In the genomic region with DNA sequence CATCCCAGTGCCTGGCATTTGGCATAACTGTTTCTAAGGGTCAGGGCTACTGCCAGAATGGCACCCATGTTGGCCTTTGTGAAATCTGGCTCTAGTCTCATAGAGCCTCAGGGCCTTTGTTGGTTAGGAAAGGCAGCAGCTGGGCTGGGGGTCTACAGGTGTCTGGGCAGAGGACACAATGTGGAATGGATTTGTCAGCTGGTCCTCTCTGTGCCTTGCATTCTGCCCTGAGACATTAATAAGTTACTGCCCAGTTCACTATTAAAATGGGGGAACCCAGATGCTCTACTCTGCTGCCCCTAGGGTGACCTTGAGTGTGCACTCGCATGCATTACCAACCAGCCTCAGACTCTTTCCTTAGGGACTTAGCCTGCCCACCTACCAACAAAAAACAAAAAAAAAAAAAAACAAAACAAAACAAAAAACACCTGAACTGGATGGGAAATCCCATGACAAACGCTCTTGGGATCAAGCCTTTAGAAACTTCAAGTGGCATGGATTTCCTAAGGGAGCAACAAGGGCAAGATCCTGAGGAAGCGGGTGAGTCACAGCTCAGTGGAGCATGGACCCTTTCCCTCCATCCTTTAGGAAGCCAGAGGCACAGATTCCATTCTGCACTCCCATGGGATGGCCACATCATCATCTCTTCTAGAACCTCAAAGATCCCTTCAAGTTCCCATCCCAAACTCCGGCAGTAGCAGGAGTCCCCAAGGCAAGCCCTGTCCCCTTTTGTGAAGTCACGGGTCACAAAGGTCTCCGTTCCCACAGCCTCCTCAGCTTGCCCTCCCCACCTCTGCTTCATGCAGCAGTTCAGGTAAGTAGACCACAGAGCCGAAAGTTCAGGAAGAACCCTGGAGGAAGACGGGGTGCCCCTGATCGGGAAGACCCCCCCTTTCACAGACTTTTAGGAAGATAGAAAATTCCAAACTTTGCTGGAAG, we compare ENCODE assay signal across 8 mouse cellular contexts. TPM values are rescaled to one million over a fixed set of nuclear protein-coding genes. Genes with fewer than 3 reads are reported as not detected.
DNase-seq lines count a peak whose midpoint lies in the region; ATAC-seq and TF ChIP-seq lines count a peak whose summit lies in the region.

No protein-coding gene starts in this region.

- no peaks in the 10 kb centered on the region for H3K27me3 ChIP-seq in forebrain, postnatal 0 days (ENCODE audit: insufficient read depth, low read length)
- no peaks in the 10 kb centered on the region for H3K27me3 ChIP-seq in neural tube, embryonic 15.5 days (replicated peaks)

- H3K9me3 ChIP-seq in forebrain, postnatal 0 days (ENCODE audit: low read length), result no peaks in the 10 kb centered on the region
- H3K9me3 ChIP-seq in neural tube, embryonic 15.5 days (replicated peaks), result no peaks in the 10 kb centered on the region

- H3K4me3 ChIP-seq in forebrain, postnatal 0 days (ENCODE audit: low read depth, low read length), result no peak overlapping the region
- peak overlapping the region; percentile 43; the same call in 1 of the 2 replicates for H3K4me3 ChIP-seq in neural tube, embryonic 15.5 days (replicated peaks)

- peak; percentile 26 for DNase-seq in kidney, adult 18-20 months
- DNase-seq in kidney, postnatal 25 days, result no peak
- DNase-seq in forebrain, postnatal 0 days, result no peak
- DNase-seq in kidney, postnatal 10 days, result peak; percentile 40
- no peak for DNase-seq in embryo, embryonic 9.5 days (ENCODE audit: extremely low spot score)
- DNase-seq in urinary bladder, adult 18-20 months (ENCODE audit: low spot score in 2 of 2), result no peak
- DNase-seq in urinary bladder, postnatal 10 days (ENCODE audit: low spot score), result no peak

- peaks cover 14% of the 10 kb centered on the region for H3K4me1 ChIP-seq in forebrain, postnatal 0 days (ENCODE audit: insufficient read depth)
- H3K4me1 ChIP-seq in neural tube, embryonic 15.5 days, result peaks cover 44% of the 10 kb centered on the region

- TF ChIP-seq CTCF in forebrain, postnatal 0 days (IDR thresholded peaks at IDR 0.05; ENCODE audit: low read depth), result no peak

- peak overlapping the region; percentile 24 for H3K4me2 ChIP-seq in forebrain, postnatal 0 days (ENCODE audit: low read depth)
- H3K4me2 ChIP-seq in neural tube, embryonic 15.5 days, result peak overlapping the region; percentile 57

- ATAC-seq in forebrain, postnatal 0 days, result no peak
- ATAC-seq in neural tube, embryonic 15.5 days (ENCODE audit: low FRiP score), result no peak

- peaks cover 5% of the 10 kb centered on the region; the same call in 1 of the 2 replicates for H3K36me3 ChIP-seq in forebrain, postnatal 0 days (ENCODE audit: insufficient read depth)
- peaks cover 12% of the 10 kb centered on the region for H3K36me3 ChIP-seq in neural tube, embryonic 15.5 days

- no peak overlapping the region for H3K9ac ChIP-seq in forebrain, postnatal 0 days
- peak overlapping the region; percentile 50 for H3K9ac ChIP-seq in neural tube, embryonic 15.5 days (replicated peaks)

- WGBS in forebrain, postnatal 0 days, result 81% methylated on average over 9 of the region's 9 CpGs
- WGBS in neural tube, embryonic 15.5 days, result 84% methylated on average over 9 of the region's 9 CpGs

- no peak overlapping the region for H3K27ac ChIP-seq in forebrain, postnatal 0 days (ENCODE audit: low read depth, low read length)
- no peak overlapping the region for H3K27ac ChIP-seq in neural tube, embryonic 15.5 days (replicated peaks)

RNA-seq across cellular contexts. Expression of a gene that starts 3.0 kb away (rescaled TPM):
- 127 and 160 TPM in 2 replicates for total RNA-seq in forebrain, postnatal 0 days (2014; rRNA removed)
- polyA plus RNA-seq in forebrain, postnatal 0 days (2015; fragmentation: Nextera tagmentation; extraction: Ambion mirVana), result 117 and 121 TPM in 2 replicates
- 332 and 435 TPM in 2 replicates for polyA plus RNA-seq in neural tube, embryonic 15.5 days (2015; fragmentation: Nextera tagmentation; extraction: Ambion mirVana)

RNA-seq across cellular contexts. Expression of a gene that starts 31.2 kb away (rescaled TPM):
- total RNA-seq in forebrain, postnatal 0 days (2014; rRNA removed), result 36.2 and 41.2 TPM in 2 replicates
- 30.9 and 38.2 TPM in 2 replicates for polyA plus RNA-seq in forebrain, postnatal 0 days (2015; fragmentation: Nextera tagmentation; extraction: Ambion mirVana)
- 41.2 and 45.7 TPM in 2 replicates for polyA plus RNA-seq in neural tube, embryonic 15.5 days (2015; fragmentation: Nextera tagmentation; extraction: Ambion mirVana)

Comparison
In these comparisons a context has a peak if more than half of its experiments do, and no peak if none do; other contexts are left out.
1. DNase-seq: peak in kidney, adult 18-20 months (single experiment) and kidney, postnatal 10 days (single experiment); none in kidney, postnatal 25 days (0 of 2), forebrain, postnatal 0 days (single experiment), embryo, embryonic 9.5 days (single experiment), urinary bladder, adult 18-20 months (0 of 2) and urinary bladder, postnatal 10 days (single experiment).